Mouse (Mus musculus) G1E (cell line): ENCODE results near the gene Ddi2.

ENCODE experiments used
- CTCF ChIP-seq: IDR thresholded peaks from 2 replicates; pipeline ENCODE4 v1.5.1; 2012; ENCODE audit warnings: low read depth, low read length, inconsistent platforms, mixed read lengths
- GATA1 ChIP-seq: IDR thresholded peaks from 2 replicates; pipeline ENCODE4 v1.6.1; 2012; ENCODE audit warnings: borderline replicate concordance, low read length, inconsistent platforms, mixed read lengths
- POLR2AphosphoS5 ChIP-seq: IDR thresholded peaks from 2 replicates; pipeline ENCODE4 v1.6.1; 2012; ENCODE audit warnings: low read depth, low read length, inconsistent platforms; ENCODE audit not compliant: insufficient replicate concordance
- TAL1 ChIP-seq: conservative IDR thresholded peaks from 2 replicates; pipeline ENCODE4 v1.6.1; 2012; ENCODE audit warnings: low read depth, low read length, inconsistent platforms, mixed read lengths

- TF ChIP-seq TAL1 (no peak), CTCF (no peak), GATA1 (no peak), POLR2AphosphoS5 (no peak)
Measured at GRCm38 (mm10) chr4:141760942-141761341, 37.7 kb upstream of the Ddi2 start.
